Mouse (Mus musculus): ENCODE results near the gene Gm48552.

GRCm38 (mm10) chr10:81379183-81379553, 9.6 kb upstream of the Gm48552 start:
- TF ChIP-seq EP300 (IDR thresholded peaks at IDR 0.05; ENCODE audit: insufficient read depth, low read depth, low read length) (no peak), CTCF (IDR thresholded peaks at IDR 0.05) (no peak)

Data from heart, adult 2 months (tissue).